Mouse (Mus musculus): ENCODE results near the gene 4921507P07Rik. TPM values are rescaled to one million over a fixed set of nuclear protein-coding genes. Genes with fewer than 3 reads are reported as not detected.
"Not testable (repeated sequence)": the region's sequence is repeated elsewhere in the genome, so short reads cannot be mapped to it uniquely, and the experiment has no call there.

4921507P07Rik gene
- total RNA-seq (2021), result under 1 TPM; 0.30 to 0.41 TPM

DNA sequence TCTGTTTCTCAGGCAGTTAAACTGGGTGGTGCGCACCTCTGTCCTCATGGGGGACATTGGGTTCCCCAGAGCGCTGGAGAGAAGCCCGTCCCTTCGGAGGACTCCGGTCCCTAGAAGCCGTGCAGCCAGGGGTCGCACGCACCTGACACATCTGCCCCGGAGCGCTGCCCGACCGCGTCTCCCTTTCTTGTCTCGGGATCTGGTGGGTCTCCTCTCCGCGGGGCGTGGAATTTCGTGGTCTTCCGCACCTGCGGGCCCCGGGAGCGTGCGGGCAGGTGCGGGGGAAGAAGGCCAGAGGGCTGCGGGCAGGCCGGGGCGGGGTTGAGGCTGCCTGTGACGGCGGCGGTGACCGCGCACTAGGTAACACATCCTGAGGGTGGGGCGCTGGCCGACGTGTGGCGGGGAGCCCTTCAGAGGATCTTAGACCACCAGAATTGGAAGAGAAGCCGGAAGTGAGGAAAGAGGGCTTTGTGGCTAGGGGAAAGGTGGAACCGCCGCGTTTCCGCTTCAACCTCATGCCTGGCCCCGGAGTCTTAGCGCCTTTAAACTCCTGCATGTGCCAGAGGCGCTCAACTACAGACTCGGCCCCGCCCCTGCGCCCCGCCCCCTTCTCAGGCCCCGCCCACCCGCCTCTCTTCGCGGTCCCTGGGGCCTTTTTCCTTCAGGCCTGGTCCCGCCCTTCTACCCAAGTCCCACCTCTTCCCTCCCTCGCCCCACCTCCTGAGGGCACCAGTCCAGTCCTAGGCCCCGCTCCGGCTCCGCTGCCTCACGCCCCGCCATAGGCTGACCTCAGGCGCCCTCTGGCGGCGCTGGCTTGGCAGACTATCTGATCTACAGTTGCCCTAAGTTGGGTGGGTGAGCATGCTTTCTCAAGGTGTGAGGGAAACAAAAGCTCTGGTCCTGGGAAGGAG lies at the start of gene 4921507P07Rik:
Gene 4921507P07Rik, minus strand, starts transcription at position 332 of the 911 bp plus-strand sequence.
- intact Hi-C loops (cut with DNase I), result no loop called here

DNA sequence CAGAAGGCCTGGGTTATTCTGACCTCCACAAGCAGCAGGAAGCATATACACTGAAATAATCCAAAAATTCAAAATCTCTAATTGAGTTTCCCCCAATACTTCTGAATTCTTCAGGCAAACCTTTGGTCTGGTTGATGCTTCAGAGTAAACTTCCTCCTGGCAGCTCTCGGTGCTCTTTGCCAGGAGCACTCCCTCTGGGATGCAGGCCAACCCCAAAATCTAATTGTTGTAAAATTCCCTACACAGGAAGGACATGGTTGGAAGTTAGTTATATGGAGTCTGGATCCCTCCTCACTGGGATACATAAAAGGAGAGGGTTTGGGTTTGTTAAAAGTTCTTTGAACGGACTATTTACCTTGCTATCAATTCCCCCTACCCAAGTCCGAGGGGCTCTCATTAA lies 48.3 kb upstream of the 4921507P07Rik start:
- intact Hi-C loops (cut with DNase I), result no loop called here

More for the DNA sequence above, at the start of gene 4921507P07Rik:
- DNase-seq (ENCODE audit: low spot score in 2 of 2), result peak; percentile 80 to 92

DNA sequence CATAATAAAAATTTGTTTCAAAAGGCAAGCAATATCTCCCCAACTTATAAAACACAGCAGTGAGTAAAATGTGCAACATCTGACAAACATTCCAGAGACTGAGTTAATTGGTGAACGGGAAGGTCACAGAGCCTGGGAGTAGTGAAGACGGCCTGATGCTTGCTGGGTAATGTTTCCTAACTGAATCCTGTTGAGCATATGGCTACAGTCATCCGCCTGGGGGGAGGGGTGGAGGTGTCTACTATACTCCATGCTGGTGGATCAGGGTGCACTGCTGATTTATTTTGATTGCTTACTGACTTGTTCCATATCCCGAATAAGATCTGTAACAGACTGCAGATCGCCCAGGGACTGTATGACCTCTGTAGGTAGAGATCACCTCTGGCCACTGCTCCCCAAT lies 45.5 kb upstream of the 4921507P07Rik start:
- intact Hi-C loops (cut with DNase I), result no loop called here
- no peak for DNase-seq (ENCODE audit: low spot score in 2 of 2)

More for the DNA sequence above, 48.3 kb upstream of the 4921507P07Rik start:
- no peak for DNase-seq (ENCODE audit: low spot score in 2 of 2)

DNA sequence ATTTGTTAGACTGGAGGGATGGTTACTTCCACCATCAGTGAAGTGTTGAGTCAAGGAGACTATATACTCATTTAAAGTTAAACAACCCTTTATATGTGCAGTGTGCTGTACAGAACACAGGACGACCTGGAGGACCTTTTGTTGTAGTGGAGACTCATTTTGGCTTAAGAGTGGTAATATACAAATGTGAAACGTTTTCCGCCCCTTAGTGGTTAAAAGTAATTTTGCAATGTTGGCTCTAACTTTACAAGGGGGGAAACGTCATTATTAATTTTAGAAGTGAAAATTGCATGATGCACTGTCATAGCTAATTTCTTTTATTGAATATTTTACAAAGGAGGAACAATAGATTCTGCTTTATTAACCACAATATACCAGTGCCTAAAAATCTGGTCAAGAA lies 43.9 kb upstream of the 4921507P07Rik start:
- DNase-seq (ENCODE audit: low spot score in 2 of 2), result no peak
- intact Hi-C loops (cut with DNase I), result no loop called here

DNA sequence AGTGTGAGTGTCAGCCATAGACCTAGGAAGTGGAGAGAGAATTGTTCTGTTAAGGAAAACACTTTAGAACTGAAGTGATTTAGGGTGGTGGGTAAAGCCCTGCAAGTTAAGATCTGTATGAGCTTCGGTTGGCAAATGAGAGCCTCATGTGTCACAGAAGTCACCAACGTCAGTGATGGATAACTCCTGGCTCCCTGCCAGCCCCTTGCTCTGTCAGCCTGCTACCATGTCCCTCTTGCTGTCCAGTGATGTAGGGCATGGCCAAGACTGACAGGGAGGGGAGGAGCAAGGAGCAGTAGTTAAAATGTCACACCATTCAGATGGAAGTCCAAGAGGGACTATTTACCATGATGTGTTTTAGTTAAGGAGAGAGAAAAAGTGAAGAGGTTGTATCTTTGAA lies 43.2 kb upstream of the 4921507P07Rik start:
- no peak for DNase-seq (ENCODE audit: low spot score in 2 of 2)

DNA sequence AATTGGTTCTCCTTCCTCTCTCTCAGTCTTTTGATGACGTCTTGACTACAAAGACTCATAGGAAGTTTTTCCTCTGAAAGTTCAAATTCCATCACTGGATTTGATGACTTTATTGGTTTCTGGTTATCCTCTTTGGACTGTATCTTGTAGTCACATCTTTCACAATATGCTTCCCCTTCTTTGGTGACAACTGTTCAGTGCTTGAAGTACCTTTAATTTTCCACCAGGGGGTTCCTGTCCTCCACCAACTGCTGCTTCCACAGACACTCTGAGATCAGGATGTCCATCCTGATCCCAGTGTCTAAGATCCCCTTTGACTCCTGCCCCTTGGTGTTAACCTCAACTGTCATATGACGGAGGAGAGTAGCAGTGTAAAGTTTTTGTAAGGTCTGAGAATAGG lies 29.7 kb upstream of the 4921507P07Rik start:
- intact Hi-C loops (cut with DNase I); DNase-seq (ENCODE audit: low spot score in 2 of 2): not testable (repeated sequence)

More for the DNA sequence above, 43.2 kb upstream of the 4921507P07Rik start:
- intact Hi-C loops (cut with DNase I), result no loop called here

DNA sequence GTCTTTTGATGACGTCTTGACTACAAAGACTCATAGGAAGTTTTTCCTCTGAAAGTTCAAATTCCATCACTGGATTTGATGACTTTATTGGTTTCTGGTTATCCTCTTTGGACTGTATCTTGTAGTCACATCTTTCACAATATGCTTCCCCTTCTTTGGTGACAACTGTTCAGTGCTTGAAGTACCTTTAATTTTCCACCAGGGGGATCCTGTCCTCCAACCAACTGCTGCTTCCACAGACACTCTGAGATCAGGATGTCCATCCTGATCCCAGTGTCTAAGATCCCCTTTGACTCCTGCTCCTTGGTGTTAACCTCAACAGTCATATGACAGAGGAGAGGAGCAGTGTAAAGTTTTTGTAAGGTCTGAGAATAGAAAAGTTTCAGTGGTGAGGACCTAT lies 21.8 kb upstream of the 4921507P07Rik start:
- intact Hi-C loops (cut with DNase I); DNase-seq (ENCODE audit: low spot score in 2 of 2): not testable (repeated sequence)

DNA sequence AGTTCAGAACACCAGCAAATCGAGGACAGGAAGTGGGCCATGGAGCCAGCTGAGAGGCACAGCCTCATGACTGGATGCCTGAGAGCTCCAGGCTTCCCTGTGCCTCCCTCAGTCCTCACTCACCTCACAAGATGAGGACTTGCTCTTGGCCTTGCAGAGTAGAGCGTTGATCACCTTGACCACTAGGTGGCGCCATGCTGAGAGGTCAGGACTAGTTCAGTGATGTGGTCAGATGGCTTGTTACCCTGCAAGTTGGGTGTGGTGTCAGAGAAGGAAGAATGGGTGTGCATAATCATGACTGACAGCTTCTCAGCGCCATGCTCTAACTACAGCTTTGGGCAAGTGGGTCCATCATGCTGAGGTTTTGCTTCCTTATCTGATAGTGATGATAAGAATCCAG lies 5.2 kb upstream of the 4921507P07Rik start:
- no peak for DNase-seq (ENCODE audit: low spot score in 2 of 2)
- intact Hi-C loops (cut with DNase I), result no loop called here

DNA sequence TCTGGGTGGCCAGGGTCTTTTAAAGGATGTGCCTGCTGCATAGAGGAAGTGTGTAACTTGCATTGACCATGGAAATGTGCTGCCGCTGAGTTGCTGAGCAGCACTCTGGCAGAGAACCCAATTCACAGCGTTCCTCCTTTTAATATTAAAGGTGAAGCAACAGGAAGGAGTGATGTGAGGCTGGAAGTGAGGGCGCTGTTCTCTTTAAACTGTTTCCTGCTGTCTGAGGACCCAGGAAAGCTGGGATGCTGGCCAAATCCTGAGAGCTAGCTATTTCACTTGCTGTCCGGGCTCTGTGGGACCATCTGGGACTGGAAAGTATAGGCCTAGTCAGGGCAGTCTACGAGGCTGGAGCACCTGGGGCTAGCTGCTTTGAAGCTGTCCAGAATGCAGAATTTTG lies 2.1 kb upstream of the 4921507P07Rik start:
- intact Hi-C loops (cut with DNase I), result no loop called here
- no peak for DNase-seq (ENCODE audit: low spot score in 2 of 2)

DNA sequence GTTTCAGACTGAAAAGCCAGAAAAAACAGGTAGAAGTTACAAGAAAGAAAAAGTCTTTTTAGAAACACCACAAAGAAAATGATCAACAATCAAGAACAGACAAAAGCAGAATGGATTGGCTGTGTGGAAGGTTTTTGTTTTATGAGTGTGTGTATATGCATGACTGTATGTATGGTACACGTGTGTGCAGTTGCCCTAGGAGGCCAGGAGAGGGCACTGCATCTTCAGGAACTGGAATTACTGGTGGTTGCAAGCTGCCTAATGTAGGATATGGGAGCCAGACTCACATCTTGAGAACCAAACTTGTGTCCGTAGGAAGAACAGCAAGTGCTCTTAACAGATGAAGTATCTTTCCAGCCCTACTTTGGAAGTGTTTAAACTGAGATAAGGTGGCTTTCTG lies 2.1 kb downstream of the 4921507P07Rik start:
- intact Hi-C loops (cut with DNase I), result no loop called here
- no peak for DNase-seq (ENCODE audit: low spot score in 2 of 2)

DNA sequence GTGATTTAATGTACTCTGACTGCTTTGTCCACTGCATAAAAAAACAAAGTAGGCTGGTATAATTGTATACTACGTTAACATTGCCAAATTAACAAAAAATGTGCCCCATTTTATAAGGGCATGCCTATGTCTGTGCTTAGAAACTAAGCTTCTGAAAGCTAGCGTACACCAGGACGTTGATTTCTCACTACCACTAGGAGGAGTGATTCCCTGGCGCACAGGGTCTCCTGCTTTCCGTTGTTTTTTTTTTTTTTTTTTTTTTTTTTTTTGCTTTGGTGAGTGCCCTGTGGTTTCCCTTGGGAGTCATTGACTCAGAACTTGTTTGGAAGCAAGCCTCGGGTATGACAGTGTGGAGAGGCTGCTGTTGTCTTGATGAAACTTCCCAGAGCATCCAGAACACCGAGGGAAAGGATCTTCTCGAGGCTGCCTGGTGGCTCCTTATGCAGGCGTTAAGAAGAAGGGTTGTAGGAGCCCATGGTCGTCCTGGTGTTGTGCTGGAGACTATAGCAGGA lies 3.0 kb downstream of the 4921507P07Rik start:
- intact Hi-C loops (cut with DNase I), result no loop called here
- DNase-seq (ENCODE audit: low spot score in 2 of 2), result no peak

DNA sequence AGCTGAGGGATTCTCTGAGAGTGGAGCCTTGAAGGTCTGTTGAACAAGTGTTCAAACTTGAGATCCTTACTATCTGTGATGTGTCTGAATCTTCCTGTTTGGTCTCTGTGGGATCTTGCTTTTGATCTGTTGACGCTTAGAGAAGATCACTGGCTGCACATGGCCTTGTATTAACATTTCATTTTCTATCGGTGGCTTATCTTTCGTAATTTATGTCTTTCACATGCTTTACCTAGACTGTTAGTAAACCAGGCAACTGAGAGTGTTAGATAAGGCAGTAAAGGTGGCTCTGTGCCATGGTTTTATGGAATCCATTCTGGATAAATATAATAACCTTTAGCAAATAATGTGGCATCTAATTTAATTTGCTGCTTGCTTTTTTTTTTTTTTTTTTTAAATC lies 6.2 kb downstream of the 4921507P07Rik start:
- DNase-seq (ENCODE audit: low spot score in 2 of 2), result no peak
- intact Hi-C loops (cut with DNase I), result no loop called here

DNA sequence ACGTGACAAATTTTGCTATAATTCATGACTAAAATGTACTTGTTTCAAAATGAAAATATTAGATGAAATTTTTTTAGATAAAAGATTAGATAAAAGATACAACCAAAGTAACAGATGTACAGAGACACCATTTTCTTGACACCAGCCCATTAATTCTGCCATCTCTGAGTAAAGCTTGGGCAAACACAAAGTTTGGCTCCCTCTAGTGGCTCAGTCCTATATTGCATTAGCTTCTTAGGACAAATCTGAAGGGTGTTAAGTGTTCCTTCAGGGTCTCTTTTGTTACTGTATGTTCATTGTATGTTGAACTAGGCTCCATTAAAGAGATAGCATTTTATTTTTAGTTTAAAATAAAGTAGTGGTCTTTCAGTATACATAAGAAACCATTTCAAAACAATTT lies 8.2 kb downstream of the 4921507P07Rik start:
- DNase-seq (ENCODE audit: low spot score in 2 of 2), result peak; percentile 60 to 75
- intact Hi-C loops (cut with DNase I), result no loop called here

DNA sequence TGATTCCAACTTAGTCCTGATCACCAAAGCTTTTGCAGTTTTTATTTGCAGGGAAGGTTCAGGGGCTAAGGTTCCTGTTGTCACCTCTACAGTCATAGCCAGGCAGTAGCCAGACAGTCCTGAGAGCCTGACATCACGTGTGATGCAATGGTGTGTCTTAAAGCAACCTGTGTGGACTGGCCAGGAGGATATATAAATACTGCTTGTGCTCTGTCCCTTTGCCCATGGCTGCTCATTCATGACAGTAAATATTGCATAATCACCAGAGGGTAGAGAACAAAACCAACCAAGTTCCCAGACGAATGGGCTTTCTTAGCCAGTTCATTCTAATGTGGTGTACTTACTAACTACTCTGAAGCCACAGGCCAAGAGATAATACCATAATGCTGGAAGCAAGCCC lies 9.0 kb downstream of the 4921507P07Rik start:
- DNase-seq (ENCODE audit: low spot score in 2 of 2), result no peak
- intact Hi-C loops (cut with DNase I), result no loop called here

DNA sequence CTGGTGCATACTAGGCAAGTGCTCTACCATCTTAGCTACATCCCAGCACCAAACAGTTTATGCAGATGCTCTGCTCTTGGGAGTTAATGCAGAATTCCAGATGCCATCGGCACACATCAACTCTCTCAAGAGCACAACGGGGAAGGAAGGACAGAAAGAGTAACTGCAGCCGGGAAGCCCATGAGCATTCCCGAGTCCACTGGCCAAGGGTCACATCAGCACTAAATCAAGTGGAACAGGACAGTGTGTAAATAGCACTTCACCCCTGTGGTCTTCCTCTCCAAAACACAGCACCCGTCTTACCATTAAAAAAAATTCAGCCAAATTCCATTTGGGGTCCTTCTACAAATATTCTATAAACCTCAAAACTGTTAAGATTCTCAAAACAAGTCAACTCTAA lies 10.1 kb downstream of the 4921507P07Rik start:
- no peak for DNase-seq (ENCODE audit: low spot score in 2 of 2)
- intact Hi-C loops (cut with DNase I), result no loop called here

DNA sequence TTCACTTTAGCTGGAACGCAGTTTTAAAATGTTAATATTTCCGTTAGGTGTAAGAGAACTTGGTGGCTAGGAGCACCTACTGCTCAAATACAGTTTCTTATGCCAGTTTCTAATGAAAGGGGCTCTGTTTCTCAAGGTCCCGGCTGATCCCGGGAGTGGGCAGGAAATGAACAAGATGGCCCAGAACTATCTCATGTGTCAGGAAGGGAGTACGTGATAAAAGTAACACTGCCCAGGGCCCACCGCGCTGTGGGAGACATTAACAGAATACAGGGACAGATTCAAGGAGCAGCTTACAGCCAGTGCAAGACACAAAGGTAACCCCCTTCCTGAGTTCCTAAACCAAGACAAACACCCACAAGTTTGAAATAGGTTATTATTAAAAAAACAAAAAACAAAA lies 10.7 kb downstream of the 4921507P07Rik start:
- intact Hi-C loops (cut with DNase I), result no loop called here
- DNase-seq (ENCODE audit: low spot score in 2 of 2), result no peak

DNA sequence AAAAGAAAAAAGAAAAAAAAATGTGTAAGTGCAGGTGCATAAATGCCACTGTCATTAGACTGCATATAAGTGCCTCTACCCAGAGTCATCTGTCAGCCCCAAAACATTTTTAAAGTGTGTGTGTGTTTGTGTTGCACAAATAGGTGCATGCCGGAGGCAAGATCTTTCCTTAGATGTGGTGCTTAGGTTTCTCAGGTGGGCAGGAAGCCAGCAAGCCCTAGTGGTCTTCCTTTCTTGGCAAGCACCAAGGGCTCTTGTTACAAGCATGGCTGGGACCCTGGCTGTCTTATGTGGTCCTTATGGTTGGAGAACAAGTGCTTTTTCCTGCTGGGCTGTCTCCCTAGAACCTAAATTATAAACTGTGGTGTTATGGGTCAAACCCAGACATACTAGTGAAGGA lies 24.8 kb downstream of the 4921507P07Rik start:
- DNase-seq (ENCODE audit: low spot score in 2 of 2), result no peak
- intact Hi-C loops (cut with DNase I), result no loop called here

DNA sequence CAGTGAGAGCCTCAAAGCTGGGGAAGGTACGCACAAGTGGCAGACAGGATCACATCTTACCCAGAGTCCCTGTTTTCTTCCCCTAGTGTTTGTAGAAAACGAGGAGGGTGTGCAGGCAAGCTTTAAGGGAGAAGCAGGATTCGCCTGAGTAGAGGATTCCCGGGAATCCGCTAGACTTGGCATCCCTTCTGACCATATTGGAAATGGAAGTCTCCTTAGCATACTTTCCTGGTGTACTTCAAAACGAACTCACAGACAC lies 29.5 kb downstream of the 4921507P07Rik start:
- intact Hi-C loops (cut with DNase I), result no loop called here
- DNase-seq (ENCODE audit: low spot score in 2 of 2), result no peak

DNA sequence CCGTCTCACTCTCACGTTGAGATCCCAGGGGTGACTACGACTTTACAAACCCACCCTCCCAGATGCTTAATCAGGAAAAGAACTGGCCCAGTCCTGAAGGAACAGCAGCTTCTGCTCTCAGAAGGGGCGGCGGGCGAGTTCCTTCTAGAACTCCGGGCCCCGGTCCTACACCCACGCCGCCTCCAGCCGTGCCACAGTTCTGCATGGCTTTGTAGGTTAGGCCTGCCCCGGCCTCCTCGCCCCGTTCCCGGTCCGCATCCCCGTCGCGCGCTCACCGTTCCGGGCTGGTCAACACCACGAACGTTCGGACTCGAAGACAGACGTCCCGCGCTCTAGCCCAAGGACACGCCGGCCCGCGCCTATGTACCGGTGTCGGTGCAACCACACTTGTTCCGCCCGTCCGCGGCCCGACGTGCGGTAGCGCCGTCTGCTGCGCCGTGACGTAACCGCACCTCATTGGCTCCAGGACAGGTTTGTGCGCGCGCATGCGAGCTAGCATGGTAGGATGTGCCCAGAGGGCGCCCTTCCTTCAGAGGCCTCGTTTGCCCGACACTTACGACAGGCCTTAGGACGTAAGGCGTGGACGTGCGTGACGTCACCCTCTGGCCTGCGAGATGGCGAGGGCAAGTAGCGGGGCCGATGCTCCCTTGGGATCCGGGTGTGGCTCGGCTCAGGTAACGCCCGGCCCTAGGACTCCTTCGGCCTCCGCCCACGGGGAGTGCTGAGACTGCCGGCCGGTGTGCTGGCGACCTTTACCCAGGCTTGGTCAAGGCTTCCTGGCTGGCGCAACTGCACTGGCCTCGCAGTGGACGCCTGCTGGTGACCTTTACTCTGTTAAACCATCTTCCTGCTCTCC lies 30.1 kb downstream of the 4921507P07Rik start, which contains the start of gene Cycs:
Gene Cycs, minus strand, starts transcription at position 398 of the 856 bp plus-strand sequence.
- intact Hi-C loops (cut with DNase I), result no loop called here
- DNase-seq (ENCODE audit: low spot score in 2 of 2), result peak; percentile 99 to 100

DNA sequence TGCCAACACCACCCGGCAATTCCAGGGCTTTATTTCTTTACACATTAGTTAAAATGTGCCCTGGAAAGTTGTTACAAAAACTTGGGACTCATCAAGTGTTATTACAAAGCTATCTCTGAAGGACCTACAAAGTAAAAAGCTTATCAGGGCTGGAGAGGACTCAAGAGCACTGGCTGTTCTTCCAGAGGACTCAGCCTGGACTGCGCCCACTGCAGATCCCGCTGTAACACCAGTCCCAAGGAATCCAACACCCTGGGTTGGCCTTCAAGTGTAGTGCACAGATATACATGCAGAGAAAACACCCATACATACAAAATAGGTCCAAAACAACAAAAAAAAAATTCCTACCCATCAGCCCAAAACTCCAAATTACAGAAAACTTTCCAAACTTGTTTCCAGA lies 32.8 kb downstream of the 4921507P07Rik start:
- no peak for DNase-seq (ENCODE audit: low spot score in 2 of 2)
- intact Hi-C loops (cut with DNase I), result no loop called here

Data from left cerebral cortex, postnatal 25 days (tissue).